Mouse (Mus musculus): ENCODE data around the gene Dnaic2. TPM values are rescaled to one million over a fixed set of nuclear protein-coding genes. Genes with fewer than 3 reads are reported as not detected.
A peak's percentile ranks its signal among the peaks of the same experiment; 100 is the strongest.

Gene Dnaic2
- polyA plus RNA-seq, 1 experiment from 2014 or later: 3.4 TPM

DNA sequence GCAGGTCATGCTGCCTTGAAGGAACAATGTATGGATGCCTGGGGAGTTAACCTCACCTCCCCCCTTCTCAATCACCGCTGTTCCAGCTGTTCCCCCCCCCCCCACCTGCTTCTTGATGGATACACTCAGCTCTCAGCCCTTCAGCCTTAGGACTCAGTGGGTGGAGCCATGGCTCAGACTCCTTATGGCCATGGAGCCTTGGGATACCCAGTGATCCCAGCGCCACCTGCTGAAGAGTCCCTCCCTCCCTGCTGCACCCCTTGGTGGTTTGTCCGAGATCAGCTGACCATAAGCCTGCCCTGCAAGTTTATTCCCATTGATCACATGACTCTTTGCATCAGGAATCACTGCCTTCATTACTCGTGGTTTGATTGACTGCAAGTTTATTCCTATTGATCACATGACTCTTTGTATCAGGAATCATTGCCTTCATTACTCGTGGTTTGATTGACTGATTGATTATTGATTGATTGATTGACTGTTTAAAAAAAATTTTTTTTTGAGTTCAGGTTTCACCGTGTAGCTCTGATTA, 2.7 kb downstream of the Dnaic2 start:
- Histone ChIP-seq H3K36me3 (no peaks in the 10 kb centered on the region), H3K9ac (no peak overlapping the region), H3K4me3 (no peak overlapping the region), H3K27me3 (no peaks in the 10 kb centered on the region), H3K4me2 (no peak overlapping the region), H3K27ac (no peak overlapping the region), H3K9me3 (no peaks in the 10 kb centered on the region), H3K4me1 (peaks cover 15% of the 10 kb centered on the region)
- no peak for ATAC-seq (ENCODE audit: borderline replicate concordance, extremely low read depth, low FRiP score, low TSS enrichment)
- WGBS: 41% methylated on average over 6 of the region's 6 CpGs

DNA sequence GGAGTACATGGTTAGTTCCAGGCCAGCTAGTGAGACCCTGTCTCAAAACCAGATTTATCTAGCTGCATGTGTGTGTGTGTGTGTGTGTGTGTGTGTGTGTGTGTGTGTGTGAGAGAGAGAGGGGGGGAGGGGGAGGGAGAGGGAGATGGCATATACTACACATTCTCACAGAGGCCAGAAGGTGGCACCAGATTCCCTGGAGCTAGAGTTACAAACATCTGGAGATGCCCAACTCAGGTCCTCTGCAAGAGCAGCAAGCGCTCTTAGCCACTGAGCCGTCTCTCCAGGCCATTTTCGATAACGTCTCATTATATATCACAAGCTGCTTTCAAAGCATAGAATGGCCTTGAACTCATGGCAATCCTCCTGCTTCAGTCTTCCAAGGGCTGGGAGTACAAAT, 4.5 kb downstream of the Dnaic2 start:
- 74% methylated on average over 4 of the region's 4 CpGs for WGBS
- no peak overlapping the region for H3K4me3 ChIP-seq
- no peaks in the 10 kb centered on the region for H3K36me3 ChIP-seq
- no peak overlapping the region for H3K4me2 ChIP-seq
- no peak overlapping the region for H3K27ac ChIP-seq
- no peak for ATAC-seq (ENCODE audit: borderline replicate concordance, extremely low read depth, low FRiP score, low TSS enrichment)
- H3K9ac ChIP-seq: no peak overlapping the region
- H3K4me1 ChIP-seq: peaks cover 10% of the 10 kb centered on the region
- no peaks in the 10 kb centered on the region for H3K27me3 ChIP-seq
- H3K9me3 ChIP-seq: no peaks in the 10 kb centered on the region

DNA sequence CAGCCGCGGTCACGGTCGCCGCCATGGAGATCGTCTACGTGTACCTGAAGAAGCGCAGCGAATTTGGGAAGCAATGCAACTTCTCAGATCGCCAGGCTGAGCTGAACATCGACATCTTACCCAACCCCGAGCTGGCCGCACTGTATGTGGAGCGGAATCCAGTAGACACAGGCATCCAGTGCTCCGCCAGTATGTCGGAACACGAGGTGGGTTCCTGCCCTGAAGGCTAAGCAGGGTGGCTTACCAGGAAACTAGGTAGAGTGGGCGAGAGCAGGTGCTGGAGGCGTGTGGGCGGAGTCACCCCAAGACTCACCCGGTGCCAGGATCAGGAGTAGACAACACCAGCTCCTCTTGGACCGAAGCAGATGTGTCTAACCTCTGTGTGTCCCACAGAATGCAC, 5.7 kb downstream of the Dnaic2 start:
- Histone ChIP-seq H3K4me1 (peaks cover 3% of the 10 kb centered on the region; the same call in 1 of the 2 replicates), H3K4me3 (no peak overlapping the region), H3K4me2 (no peak overlapping the region), H3K9me3 (no peaks in the 10 kb centered on the region), H3K27ac (no peak overlapping the region), H3K9ac (no peak overlapping the region), H3K27me3 (no peaks in the 10 kb centered on the region), H3K36me3 (no peaks in the 10 kb centered on the region)
- ATAC-seq (ENCODE audit: borderline replicate concordance, extremely low read depth, low FRiP score, low TSS enrichment): no peak
- 72% methylated on average over 22 of the region's 22 CpGs for WGBS

DNA sequence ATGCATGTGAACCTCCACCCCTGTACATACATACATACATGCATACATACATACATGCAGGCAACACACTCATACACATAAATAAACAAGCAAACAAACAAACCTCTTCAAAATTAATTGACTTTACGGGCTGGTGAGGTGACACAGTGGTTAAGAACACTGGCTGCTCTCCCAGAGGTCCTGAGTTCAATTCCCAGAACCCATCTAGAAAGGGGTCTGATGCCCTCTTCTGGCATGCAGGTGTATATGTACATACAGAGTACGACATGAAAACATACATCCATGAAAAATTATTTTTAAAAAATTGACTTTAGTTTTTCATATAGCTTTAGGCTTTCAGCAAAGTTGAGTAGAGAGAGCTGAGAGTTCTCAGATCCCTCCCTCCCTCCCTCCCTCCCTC, 8.9 kb downstream of the Dnaic2 start:
- Histone ChIP-seq H3K9me3 (no peaks in the 10 kb centered on the region), H3K9ac (no peak overlapping the region), H3K36me3 (no peaks in the 10 kb centered on the region), H3K4me1 (no peaks in the 10 kb centered on the region), H3K4me3 (no peak overlapping the region), H3K27me3 (no peaks in the 10 kb centered on the region), H3K27ac (no peak overlapping the region), H3K4me2 (no peak overlapping the region)
- WGBS: 61% methylated on average over 2 of the region's 2 CpGs
- no peak for ATAC-seq (ENCODE audit: borderline replicate concordance, extremely low read depth, low FRiP score, low TSS enrichment)

DNA sequence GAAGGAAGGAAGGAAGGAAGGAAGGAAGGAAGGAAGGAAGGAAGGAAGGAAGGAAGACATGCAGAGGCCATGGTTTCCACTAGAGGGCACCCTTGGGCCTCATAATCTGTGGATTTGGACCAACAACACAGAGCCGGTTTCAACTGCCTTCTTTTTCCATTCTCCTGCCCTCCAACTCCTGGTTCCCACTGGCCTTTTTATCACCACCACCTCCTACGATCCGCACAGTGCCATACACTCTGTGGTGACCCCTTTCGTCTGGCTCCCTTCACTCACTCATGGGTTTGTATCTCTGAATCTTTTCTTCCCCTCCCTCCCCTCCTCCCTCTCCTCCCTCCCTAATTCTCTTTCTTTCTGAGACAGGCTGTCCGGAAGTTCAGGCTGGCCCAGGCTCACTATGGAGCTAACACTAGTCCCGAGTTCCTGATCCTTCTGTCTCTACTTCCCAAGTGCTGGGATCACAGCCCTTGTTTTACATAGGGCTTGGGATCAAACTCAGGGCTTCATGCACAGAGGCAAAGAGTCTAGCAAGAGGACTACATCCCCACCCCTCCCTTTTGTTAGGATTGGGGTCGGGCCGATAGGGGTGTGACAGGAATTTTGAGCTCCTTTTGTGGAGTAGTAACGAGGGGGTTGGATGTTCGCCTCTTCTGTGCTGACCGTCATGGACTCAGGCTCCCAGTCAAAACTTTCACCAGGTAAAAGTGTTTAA, 9.9 kb downstream of the Dnaic2 start:
- Histone ChIP-seq H3K27me3 (no peaks in the 10 kb centered on the region), H3K4me3 (no peak overlapping the region), H3K4me1 (no peaks in the 10 kb centered on the region), H3K9me3 (no peaks in the 10 kb centered on the region), H3K27ac (no peak overlapping the region), H3K9ac (no peak overlapping the region), H3K36me3 (no peaks in the 10 kb centered on the region), H3K4me2 (peak overlapping the region; percentile 18; the same call in 1 of the 2 replicates)
- WGBS: 31% methylated on average over 11 of the region's 11 CpGs
- ATAC-seq (ENCODE audit: borderline replicate concordance, extremely low read depth, low FRiP score, low TSS enrichment): no peak

DNA sequence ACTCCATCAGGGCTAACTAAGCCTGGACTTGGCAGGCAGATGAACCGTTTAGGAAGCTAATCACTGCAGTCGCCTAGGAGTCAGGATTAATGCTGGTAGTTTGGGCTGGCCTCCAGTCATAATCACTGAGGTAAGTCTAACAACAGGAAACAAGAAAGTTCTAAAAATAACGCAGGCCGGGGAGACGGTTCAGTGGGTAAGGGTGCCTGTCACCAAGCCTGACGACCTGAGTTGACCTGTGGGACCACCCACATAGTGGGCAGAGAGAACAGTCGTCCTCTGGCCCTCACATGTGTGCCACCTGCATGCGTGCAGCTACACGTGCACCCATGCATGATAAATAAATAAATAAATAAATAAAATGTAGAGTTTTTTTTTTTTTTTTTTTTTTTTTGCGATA, 13.4 kb downstream of the Dnaic2 start:
- Histone ChIP-seq H3K4me2 (no peak overlapping the region), H3K27ac (no peak overlapping the region), H3K9me3 (no peaks in the 10 kb centered on the region), H3K9ac (no peak overlapping the region), H3K36me3 (no peaks in the 10 kb centered on the region), H3K27me3 (no peaks in the 10 kb centered on the region), H3K4me1 (no peaks in the 10 kb centered on the region; the same call in 1 of the 2 replicates), H3K4me3 (no peak overlapping the region)
- 39% methylated on average over 10 of the region's 10 CpGs for WGBS
- ATAC-seq (ENCODE audit: borderline replicate concordance, extremely low read depth, low FRiP score, low TSS enrichment): no peak

DNA sequence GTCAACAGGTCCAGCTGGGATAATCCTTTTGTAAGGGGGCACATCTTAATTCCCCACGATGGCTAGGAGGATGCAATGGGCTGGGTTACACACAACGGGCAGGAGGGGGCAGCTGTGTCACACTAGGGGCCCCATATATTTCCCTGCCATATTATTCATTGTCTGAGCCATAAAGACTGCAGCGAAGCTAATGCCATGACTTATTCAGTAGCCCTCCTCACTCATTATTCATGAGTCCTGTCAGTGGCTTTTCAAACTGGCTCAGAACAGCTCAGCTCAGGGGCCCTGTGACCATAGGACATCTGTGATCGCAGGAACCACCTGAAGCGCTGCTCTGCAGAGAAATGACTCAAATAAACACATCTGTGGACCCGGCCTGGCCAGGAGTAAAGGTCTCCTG, 14.2 kb downstream of the Dnaic2 start:
- Histone ChIP-seq H3K9me3 (no peaks in the 10 kb centered on the region), H3K27me3 (no peaks in the 10 kb centered on the region), H3K4me2 (no peak overlapping the region), H3K9ac (no peak overlapping the region), H3K36me3 (no peaks in the 10 kb centered on the region), H3K4me3 (no peak overlapping the region), H3K4me1 (no peaks in the 10 kb centered on the region; the same call in 1 of the 2 replicates), H3K27ac (no peak overlapping the region)
- 35% methylated on average over 6 of the region's 6 CpGs for WGBS
- ATAC-seq (ENCODE audit: borderline replicate concordance, extremely low read depth, low FRiP score, low TSS enrichment): no peak

DNA sequence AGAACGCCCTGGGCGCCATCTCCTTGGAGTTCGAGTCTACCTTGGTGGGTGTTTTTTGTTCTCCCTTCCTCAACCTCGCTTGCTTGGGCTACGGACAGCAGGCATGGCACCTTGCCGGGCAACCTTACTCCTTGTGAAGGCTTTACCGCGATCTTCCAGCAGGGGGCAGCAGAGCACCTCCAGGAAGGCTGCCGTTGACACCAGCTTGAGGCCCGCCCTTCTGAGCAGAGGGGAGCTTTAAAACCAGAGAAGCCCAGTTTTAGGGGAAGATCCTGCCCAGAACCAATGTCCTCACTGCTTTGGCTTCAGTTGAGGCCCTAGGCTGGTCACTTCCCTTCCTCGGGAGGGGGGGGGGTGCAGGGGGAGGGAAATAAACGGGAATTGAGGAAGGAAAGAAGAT, 17.9 kb downstream of the Dnaic2 start:
- Histone ChIP-seq H3K27ac (no peak overlapping the region), H3K9me3 (no peaks in the 10 kb centered on the region), H3K4me1 (no peaks in the 10 kb centered on the region; the same call in 1 of the 2 replicates), H3K4me3 (no peak overlapping the region), H3K4me2 (peak overlapping the region; percentile 44), H3K9ac (no peak overlapping the region), H3K36me3 (no peaks in the 10 kb centered on the region), H3K27me3 (no peaks in the 10 kb centered on the region)
- ATAC-seq (ENCODE audit: borderline replicate concordance, extremely low read depth, low FRiP score, low TSS enrichment): peak; percentile 37; the same call in 1 of the 2 replicates
- WGBS: under 1% methylated on average over 12 of the region's 12 CpGs

DNA sequence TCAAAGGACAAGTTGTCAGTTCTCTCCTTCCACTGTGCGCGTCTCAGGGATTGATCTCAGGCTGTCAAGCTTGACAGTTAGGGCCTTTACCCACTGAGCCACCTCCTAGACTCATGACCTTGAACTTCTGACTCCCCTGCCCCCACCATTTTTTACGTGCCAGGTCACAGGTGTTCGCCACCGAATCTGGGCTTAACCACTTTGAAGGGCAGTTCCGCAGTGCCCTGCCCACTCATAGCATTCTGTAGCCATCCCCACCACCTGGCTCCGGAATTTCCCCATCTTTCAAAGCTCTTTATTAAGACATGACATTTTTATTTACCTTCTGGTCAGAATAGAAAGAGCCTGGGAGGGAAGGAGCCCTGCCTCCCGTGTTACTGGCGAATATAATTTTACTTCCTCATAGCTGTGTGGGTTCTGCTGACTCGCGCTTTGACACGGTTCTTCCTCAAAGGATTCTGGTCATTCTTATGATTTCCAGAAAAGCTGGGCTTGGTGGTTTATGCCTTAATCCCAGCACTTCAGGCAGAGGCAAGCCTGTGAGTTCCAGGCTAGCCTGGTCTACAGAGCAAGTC, 20.4 kb downstream of the Dnaic2 start:
- H3K4me2 ChIP-seq: no peak overlapping the region
- ATAC-seq (ENCODE audit: borderline replicate concordance, extremely low read depth, low FRiP score, low TSS enrichment): no peak
- WGBS: 55% methylated on average over 12 of the region's 12 CpGs
- H3K9me3 ChIP-seq: no peaks in the 10 kb centered on the region
- H3K27ac ChIP-seq: no peak overlapping the region
- H3K4me1 ChIP-seq: no peaks in the 10 kb centered on the region; the same call in 1 of the 2 replicates
- H3K9ac ChIP-seq: no peak overlapping the region
- no peak overlapping the region for H3K4me3 ChIP-seq
- H3K27me3 ChIP-seq: no peaks in the 10 kb centered on the region
- H3K36me3 ChIP-seq: no peaks in the 10 kb centered on the region

DNA sequence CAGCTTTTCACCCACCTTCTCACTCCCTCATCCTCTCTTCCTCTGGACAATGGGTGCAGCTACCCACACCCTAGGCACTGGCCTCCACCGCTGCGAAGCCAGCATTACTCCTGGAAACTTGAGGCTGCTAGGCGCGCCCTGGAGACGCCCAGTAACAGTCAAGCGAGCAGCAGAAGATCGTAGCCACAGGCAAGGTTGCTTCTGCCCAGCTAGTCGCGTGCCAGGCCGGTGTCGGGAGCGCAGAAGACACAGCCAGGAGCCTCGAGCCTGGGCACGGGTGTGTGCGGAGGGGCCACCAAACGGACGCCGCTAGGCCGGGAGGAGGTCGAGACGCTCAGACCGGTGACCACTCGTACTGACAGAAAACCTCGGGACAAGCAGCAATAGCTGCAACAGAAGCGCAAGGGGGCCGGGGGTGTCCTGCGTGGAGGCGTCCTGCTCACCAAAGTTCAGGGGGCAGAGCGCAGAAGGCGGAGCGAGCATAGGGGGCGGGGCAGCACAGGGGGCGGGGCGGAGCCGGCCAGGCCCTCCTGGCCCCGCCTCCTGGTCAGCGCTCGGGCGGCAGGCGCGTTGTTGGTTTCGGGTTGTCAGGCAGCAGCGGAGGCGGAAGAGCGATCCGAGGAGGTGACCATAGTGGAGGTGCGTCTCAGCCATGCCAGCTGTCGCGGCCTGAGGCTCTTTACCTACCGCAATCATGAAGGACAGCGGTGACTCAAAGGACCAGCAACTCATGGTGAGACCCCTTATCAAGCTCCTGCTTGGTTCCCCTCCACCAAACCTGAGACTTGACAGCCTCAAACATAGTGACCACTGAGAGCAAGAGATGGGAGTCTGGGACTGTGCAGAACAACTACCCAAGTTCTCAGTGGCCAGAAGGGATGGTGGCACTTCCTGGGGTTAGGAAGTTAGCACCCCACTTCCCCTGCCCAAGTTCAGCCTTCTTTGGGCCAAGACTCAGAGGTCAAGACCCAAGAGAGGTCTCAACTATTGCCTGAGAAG, 37.9 kb downstream of the Dnaic2 start, which contains the start of gene Kif19a:
Kif19a (plus strand) TSS at position 569 of the 999 bp plus-strand sequence.
- H3K36me3 ChIP-seq: no peaks in the 10 kb centered on the region
- H3K9ac ChIP-seq: peak within 1 kb of the TSS; percentile 31; the same call in 1 of the 2 replicates
- peaks cover 27% of the 10 kb centered on the region for H3K27me3 ChIP-seq
- ATAC-seq (ENCODE audit: borderline replicate concordance, extremely low read depth, low FRiP score, low TSS enrichment): peak; percentile 76
- peak within 1 kb of the TSS; percentile 91 for H3K4me2 ChIP-seq
- peaks cover 9% of the 10 kb centered on the region for H3K4me1 ChIP-seq
- no peak within 1 kb of the TSS for H3K27ac ChIP-seq
- peak within 1 kb of the TSS; percentile 52 for H3K4me3 ChIP-seq
- no peaks in the 10 kb centered on the region for H3K9me3 ChIP-seq
- WGBS: 3% methylated on average over 51 of the region's 51 CpGs

DNA sequence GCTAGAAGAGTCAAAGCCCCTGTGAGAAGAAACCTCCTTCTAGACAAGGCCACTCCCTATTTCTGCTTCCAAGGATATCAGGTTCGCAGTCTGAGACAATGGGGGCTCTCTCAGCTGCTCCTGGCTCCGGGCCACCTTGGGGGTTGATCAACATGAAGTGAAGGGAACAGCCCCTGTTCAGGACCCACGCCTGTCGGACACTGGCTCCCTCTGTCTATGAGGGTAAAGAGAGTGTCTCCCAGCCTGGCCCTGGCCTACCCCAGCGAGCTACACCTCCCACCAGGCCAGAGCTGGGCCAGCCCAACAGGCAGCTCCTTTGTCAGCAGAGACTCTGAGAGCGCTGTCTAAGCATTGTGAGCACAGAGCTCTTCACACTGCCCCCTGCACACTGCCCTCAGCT, 42.7 kb downstream of the Dnaic2 start:
- Histone ChIP-seq H3K4me1 (peaks cover 6% of the 10 kb centered on the region), H3K9me3 (no peaks in the 10 kb centered on the region), H3K9ac (no peak overlapping the region), H3K27me3 (peaks cover 17% of the 10 kb centered on the region), H3K27ac (no peak overlapping the region), H3K4me2 (no peak overlapping the region), H3K4me3 (no peak overlapping the region), H3K36me3 (no peaks in the 10 kb centered on the region)
- ATAC-seq (ENCODE audit: borderline replicate concordance, extremely low read depth, low FRiP score, low TSS enrichment): no peak
- 25% methylated on average over 6 of the region's 6 CpGs for WGBS

Data from lung, embryonic 15.5 days (tissue).